ENCODE assay signal across 8 mouse cellular contexts in the genomic region with DNA sequence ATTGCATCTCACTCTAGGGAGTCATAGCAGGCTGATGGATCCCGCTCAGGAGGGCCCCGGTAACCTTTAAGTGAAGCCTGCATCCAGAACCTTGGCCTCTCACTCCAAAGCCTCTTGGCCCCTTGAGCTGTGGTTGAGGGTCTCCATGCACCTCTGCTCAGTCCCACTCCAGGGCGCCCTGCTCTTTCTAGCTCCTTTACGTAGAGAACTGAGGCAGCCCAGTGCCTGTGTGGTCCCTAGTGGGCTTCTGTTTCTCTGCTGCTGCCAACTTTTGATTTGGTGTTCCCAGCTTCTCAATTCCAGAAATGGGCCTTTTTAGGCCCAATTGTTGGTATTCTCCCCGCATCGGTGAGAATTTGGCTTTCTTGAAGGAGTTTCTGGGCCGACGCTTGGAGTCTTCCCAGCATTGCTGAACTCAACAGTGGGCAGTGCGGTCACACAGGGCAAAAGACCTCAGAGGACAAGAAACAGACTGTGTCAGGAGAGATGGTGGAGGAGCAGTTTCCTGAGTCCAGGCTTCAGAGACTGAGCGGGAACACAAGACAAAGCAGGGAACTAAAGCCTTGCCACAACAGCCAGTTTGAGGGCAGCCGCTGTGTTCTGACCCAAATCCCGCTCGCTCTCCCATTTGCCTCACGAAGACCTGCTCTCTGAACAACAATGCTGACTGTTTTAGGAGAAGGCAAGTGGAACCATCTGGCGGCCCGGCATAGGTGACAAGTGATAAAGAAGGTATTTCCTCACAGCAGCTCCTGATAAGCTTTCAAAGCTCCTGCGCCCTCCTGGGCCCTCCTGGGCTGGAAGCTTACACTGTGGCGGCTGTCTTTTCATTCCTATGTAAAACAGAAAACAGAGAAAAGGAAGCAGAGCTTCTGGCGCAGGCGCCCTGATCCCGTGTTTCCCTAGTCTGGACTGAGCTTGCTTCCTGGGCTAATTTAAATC.
DNase-seq lines count a peak whose midpoint lies in the region; ATAC-seq and TF ChIP-seq lines count a peak whose summit lies in the region.

No protein-coding gene starts in this region.

- H3K27ac ChIP-seq in cortical plate, adult 2 months (ENCODE audit: insufficient read depth, low read length), result peak overlapping the region; percentile 32
- peak overlapping the region; percentile 85 for H3K27ac ChIP-seq in heart, embryonic 10.5 days
- peak overlapping the region; percentile 41; the same call in 1 of the 2 replicates for H3K27ac ChIP-seq in kidney, embryonic 16.5 days (ENCODE audit: low read length)
- H3K27ac ChIP-seq in liver, embryonic 13.5 days, result no peak overlapping the region

- ATAC-seq in kidney, embryonic 16.5 days (ENCODE audit: low FRiP score, low TSS enrichment), result peak; percentile 59; the same call in 1 of the 2 replicates
- peak; percentile 80 for ATAC-seq in liver, embryonic 13.5 days (ENCODE audit: low read depth)

- TF ChIP-seq CTCF in brain, embryonic 14.5 days (IDR thresholded peaks at IDR 0.05; ENCODE audit: borderline replicate concordance, extremely low read depth, insufficient read depth, insufficient read length), result no peak
- TF ChIP-seq CTCF in cortical plate, adult 2 months (IDR thresholded peaks at IDR 0.05; ENCODE audit: extremely low read depth, insufficient read depth, low read length), result no peak

- no peaks in the 10 kb centered on the region for H3K27me3 ChIP-seq in heart, embryonic 10.5 days (ENCODE audit: insufficient read depth, poor library complexity, severe bottlenecking)
- no peaks in the 10 kb centered on the region for H3K27me3 ChIP-seq in kidney, embryonic 16.5 days (ENCODE audit: insufficient read depth, low read length)
- no peaks in the 10 kb centered on the region for H3K27me3 ChIP-seq in liver, embryonic 13.5 days

- H3K4me2 ChIP-seq in kidney, embryonic 16.5 days (replicated peaks; ENCODE audit: low read depth, low read length), result peak overlapping the region; percentile 14
- peak overlapping the region; percentile 46 for H3K4me2 ChIP-seq in liver, embryonic 13.5 days

- TF ChIP-seq POLR2A in brain, embryonic 14.5 days (IDR thresholded peaks at IDR 0.05; ENCODE audit: borderline replicate concordance, extremely low read depth, insufficient read depth, insufficient read length, poor library complexity, severe bottlenecking), result no peak
- TF ChIP-seq POLR2A in cortical plate, adult 2 months (IDR thresholded peaks at IDR 0.05; ENCODE audit: extremely low read depth, insufficient read depth, low read length), result no peak

- no peaks in the 10 kb centered on the region for H3K36me3 ChIP-seq in heart, embryonic 10.5 days
- H3K36me3 ChIP-seq in kidney, embryonic 16.5 days (ENCODE audit: insufficient read depth, low read length), result no peaks in the 10 kb centered on the region
- H3K36me3 ChIP-seq in liver, embryonic 13.5 days, result no peaks in the 10 kb centered on the region

- H3K4me1 ChIP-seq in cortical plate, adult 2 months (ENCODE audit: control insufficient read depth, insufficient read depth, low read length), result no peaks in the 10 kb centered on the region
- H3K4me1 ChIP-seq in heart, embryonic 10.5 days, result peaks cover 25% of the 10 kb centered on the region
- no peaks in the 10 kb centered on the region for H3K4me1 ChIP-seq in kidney, embryonic 16.5 days (ENCODE audit: insufficient read depth, low read length)
- peaks cover 18% of the 10 kb centered on the region for H3K4me1 ChIP-seq in liver, embryonic 13.5 days (replicated peaks)

- no peak overlapping the region for H3K4me3 ChIP-seq in cortical plate, adult 2 months (ENCODE audit: insufficient read depth, low read length)
- peak overlapping the region; percentile 45 for H3K4me3 ChIP-seq in heart, embryonic 10.5 days
- no peak overlapping the region for H3K4me3 ChIP-seq in kidney, embryonic 16.5 days (ENCODE audit: low read length)
- H3K4me3 ChIP-seq in liver, embryonic 13.5 days (replicated peaks), result no peak overlapping the region

- H3K9ac ChIP-seq in kidney, embryonic 16.5 days (replicated peaks; ENCODE audit: low read length), result peak overlapping the region; percentile 23; the same call in 1 of the 2 replicates
- peak overlapping the region; percentile 36; the same call in 1 of the 2 replicates for H3K9ac ChIP-seq in liver, embryonic 13.5 days

- peak; percentile 84 for DNase-seq in brain, embryonic 14.5 days (ENCODE audit: low read depth)
- DNase-seq in heart, embryonic 10.5 days (ENCODE audit: low spot score), result peak; percentile 84
- peak; percentile 34 for DNase-seq in liver, embryonic 13.5 days
- DNase-seq in right cerebral cortex, postnatal 4 days, result peak; percentile 11
- no peak for DNase-seq in thymus, postnatal 4 days
- DNase-seq in urinary bladder, postnatal 36 days (ENCODE audit: low spot score in 2 of 2), result no peak

- H3K9me3 ChIP-seq in heart, embryonic 10.5 days, result no peaks in the 10 kb centered on the region
- no peaks in the 10 kb centered on the region for H3K9me3 ChIP-seq in kidney, embryonic 16.5 days (ENCODE audit: low read length)
- no peaks in the 10 kb centered on the region for H3K9me3 ChIP-seq in liver, embryonic 13.5 days (replicated peaks)

- 22% methylated on average over 21 of the region's 21 CpGs for whole genome bisulfite sequencing in heart, embryonic 10.5 days
- 43% methylated on average over 21 of the region's 21 CpGs for WGBS in kidney, embryonic 16.5 days
- WGBS in liver, embryonic 13.5 days (ENCODE audit: insufficient replicate concordance), result 33% methylated on average over 21 of the region's 21 CpGs

Comparison
In these comparisons a context has a peak if more than half of its experiments do, and no peak if none do; other contexts are left out.
1. DNase-seq: peak in brain, embryonic 14.5 days (single experiment), heart, embryonic 10.5 days (single experiment), liver, embryonic 13.5 days (single experiment) and right cerebral cortex, postnatal 4 days (single experiment); none in thymus, postnatal 4 days (single experiment) and urinary bladder, postnatal 36 days (0 of 2).